Mouse (Mus musculus) naive thymus-derived CD4-positive, alpha-beta T cell, adult 5 months (primary cell): ENCODE data around the gene Klra6. TPM values are rescaled to one million over a fixed set of nuclear protein-coding genes. Genes with fewer than 3 reads are reported as not detected.

Experiments
- polyA plus RNA-seq: library from polyadenylated mRNA; unstranded; fragments of 100-300 nt; shearing (Covaris generic); gene quantifications from one replicate; pipeline ENCODE4 v1.2.1, GENCODE M21; 2017

Gene Klra6
- not detected for polyA plus RNA-seq

DNA sequence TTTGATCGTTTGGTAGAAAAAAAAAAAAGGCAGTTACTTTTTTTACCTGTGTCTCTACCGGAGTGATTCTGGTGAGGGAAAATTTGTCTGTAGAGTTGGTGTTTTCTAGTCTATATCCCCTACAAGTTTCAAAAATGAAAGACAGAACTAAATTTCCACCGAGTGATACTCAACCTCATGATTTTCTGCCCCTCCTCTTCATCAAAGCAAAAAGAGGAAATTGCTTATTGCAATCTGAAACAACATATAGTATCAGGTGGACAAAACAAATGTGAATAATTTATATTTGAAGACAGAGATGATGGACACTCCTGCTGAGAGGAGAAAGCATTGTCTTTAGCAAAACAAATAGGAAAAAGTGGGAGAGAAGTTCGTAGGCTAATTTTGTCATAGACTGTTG, at the start of gene Klra6:
TSS of gene Klra6 (minus strand) at position 101 of the 400 bp plus-strand sequence.

GRCm38 (mm10) chr6:130067171-130067570, 40.4 kb upstream of the Klra6 start, which contains the start of gene Klra4:
Gene Klra4 (minus strand): TSS chr6:130067271.

Other genes with a start within 250 kb of the Klra6 start
- not detected for gene Gm156, start 242.7 kb downstream of the Klra6 start, polyA plus RNA-seq
- gene Gm17631, start 164.3 kb downstream of the Klra6 start, polyA plus RNA-seq = not detected
- not detected for gene Klra17, start 150.3 kb downstream of the Klra6 start, polyA plus RNA-seq
- not detected for gene Klra5, start 109.3 kb downstream of the Klra6 start, polyA plus RNA-seq
- not detected for gene Klra4, start 40.3 kb upstream of the Klra6 start, polyA plus RNA-seq
- gene Klra8, start 102.9 kb upstream of the Klra6 start, polyA plus RNA-seq = not detected
- not detected for gene Klra9, start 166.2 kb upstream of the Klra6 start, polyA plus RNA-seq
- gene Klra7, start 206.4 kb upstream of the Klra6 start, polyA plus RNA-seq = not detected